Mouse (Mus musculus): ENCODE measurements at regions not wholly inside any gene's neighbourhood (a gene's known extent, or its start where the extent isn't known, plus 50 kb on each side); places are given as distances from the start of the nearest gene placed in this dataset.

- TF ChIP-seq CTCF (IDR thresholded peaks at IDR 0.05; ENCODE audit: low read depth) (no peak), EP300 (IDR thresholded peaks at IDR 0.05; ENCODE audit: low read depth) (no peak)
These were observed 923.0 kb downstream of the Slc22a22 start for GRCm38 (mm10) chr15:56554386-56554785.
